Mouse (Mus musculus): ENCODE results near the gene Frzb.

Frzb gene

GRCm38 (mm10) chr2:80430357-80431053, 16.9 kb downstream of the Frzb start:
- DNase-seq (ENCODE audit: low spot score in 2 of 2): no peak

DNA sequence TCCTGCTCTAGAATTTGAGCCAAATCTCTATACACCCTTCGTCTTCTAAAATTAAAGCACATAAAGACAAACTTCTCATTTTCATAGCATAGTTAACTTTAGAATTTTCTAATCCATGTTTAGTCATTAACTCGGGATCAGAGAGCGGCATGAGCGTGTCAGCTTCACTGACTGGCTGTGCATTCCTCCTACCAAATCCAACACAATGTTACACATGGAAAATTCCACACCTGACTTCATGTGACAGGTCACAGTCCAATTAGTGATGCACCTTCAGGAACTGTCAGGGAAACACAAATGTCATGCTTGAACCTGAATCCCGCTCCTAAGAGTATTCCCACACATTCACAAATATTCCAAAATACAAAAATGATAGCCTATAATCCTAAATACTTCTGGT, 24.3 kb downstream of the Frzb start:
- no peak for DNase-seq (ENCODE audit: low spot score in 2 of 2)

DNA sequence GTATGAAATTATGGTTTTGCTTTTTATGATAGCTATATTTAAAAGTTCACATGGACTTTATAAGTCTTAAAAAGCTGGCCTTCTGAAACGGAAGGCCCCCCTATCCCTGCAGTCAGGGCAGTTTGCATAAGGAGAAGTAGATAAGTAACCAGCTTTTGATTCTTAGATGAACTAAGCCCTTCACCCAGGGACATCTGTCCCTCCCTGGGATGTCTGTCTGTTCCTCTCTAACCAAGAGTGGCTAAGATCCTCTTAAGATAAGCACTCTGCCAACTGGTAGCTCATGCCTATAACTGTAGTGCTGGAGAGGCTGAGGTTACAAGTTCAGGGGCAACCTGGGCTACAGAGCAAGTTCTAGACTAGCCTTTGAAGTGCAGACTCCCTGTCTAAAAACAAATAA, 25.4 kb downstream of the Frzb start:
- DNase-seq (ENCODE audit: low spot score in 2 of 2): no peak

- DNase-seq (ENCODE audit: low spot score in 2 of 2): no peak
Observed at GRCm38 (mm10) chr2:80416286-80416685, 31.1 kb downstream of the Frzb start.

- no peak for DNase-seq (ENCODE audit: low spot score in 2 of 2)
Observed at GRCm38 (mm10) chr2:80414387-80414786, 33.0 kb downstream of the Frzb start.

DNA sequence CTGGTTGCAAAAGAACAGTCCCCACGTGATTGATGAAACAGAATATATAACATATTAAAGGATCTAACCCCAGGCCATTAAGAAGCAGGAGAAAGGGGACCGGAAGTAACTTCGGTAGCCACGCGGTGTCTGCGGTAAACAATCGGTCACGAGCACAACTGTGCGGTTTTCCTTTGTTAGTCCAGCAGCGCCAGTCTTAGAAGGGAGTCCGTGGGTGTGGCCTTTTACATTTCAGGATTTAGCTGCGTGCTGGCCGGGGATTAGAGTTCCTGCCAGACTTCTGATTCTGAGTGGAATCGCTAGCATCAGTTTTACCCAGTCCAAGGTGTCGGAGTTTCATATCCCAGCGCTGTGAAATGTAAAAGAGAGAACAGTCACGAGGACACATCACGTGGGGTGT, 34.3 kb downstream of the Frzb start:
- no peak for DNase-seq (ENCODE audit: low spot score in 2 of 2)

GRCm38 (mm10) chr2:80409893-80410574, 37.4 kb downstream of the Frzb start:
- no peak for DNase-seq (ENCODE audit: low spot score in 2 of 2)

- DNase-seq (ENCODE audit: low spot score in 2 of 2): no peak
Observed at GRCm38 (mm10) chr2:80404770-80405169, 42.7 kb downstream of the Frzb start.

GRCm38 (mm10) chr2:80398595-80399099, 48.8 kb downstream of the Frzb start:
- no peak for DNase-seq (ENCODE audit: low spot score in 2 of 2)

DNA sequence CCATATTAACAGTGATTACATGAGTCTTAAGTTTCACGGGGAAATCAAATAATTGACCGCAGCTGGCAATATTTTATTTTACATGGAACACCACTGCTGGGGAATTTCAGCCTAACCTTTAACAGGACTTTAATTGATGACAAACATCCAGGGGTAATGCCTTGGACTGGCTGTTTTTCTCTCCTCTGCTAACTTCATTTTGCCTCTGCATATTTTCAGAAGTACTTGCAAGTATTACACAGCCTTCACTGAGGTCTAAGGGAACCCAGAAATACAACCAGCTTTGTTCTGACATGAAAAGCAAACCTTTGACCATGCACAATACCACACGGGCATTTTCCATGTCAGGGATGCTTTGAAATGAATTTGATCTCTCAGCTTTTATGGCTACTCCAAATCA, 50.6 kb downstream of the Frzb start:
- no peak for DNase-seq (ENCODE audit: low spot score in 2 of 2)

- no peak for DNase-seq (ENCODE audit: low spot score in 2 of 2)
Observed at GRCm38 (mm10) chr2:80396057-80396456, 51.4 kb downstream of the Frzb start.

DNA sequence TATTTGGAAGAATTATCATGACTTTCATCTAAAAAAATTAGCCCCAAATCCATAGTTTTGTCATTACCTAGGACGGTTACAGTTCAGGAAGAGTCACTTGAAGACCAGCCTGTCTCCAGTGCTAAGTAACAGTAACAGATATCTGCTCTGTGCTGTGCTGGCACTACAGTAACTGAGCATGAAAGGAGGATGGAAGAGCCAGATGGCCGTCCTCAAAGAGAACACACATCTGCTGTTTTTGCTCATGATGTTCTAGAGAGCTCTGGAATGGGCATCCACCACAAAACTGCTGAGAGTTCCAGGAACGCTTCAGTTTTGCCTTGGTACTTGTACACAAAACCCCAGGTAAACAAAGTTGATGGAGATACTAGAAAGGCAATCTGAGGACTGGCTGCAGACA, 59.1 kb downstream of the Frzb start:
- no peak for DNase-seq (ENCODE audit: low spot score in 2 of 2)

DNA sequence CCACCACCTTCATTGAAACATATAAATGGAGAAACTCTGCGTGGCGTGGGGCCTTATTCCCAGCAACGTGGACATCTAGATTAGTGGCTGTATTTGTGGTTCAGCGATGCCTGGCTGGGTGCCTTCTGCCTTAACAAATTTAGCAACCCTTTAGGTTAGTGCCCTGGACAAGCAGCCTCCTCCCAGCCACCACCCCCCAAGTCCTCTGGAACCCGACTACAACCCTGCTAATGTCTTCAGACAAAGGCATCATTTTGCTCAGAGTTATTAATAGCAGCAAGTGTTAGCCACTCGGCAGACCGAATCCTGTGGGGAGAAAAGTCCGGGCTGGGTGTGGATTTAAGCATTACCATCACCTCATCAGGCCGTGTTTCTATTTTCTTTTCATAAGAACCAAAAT, 59.8 kb downstream of the Frzb start:
- no peak for DNase-seq (ENCODE audit: low spot score in 2 of 2)

DNA sequence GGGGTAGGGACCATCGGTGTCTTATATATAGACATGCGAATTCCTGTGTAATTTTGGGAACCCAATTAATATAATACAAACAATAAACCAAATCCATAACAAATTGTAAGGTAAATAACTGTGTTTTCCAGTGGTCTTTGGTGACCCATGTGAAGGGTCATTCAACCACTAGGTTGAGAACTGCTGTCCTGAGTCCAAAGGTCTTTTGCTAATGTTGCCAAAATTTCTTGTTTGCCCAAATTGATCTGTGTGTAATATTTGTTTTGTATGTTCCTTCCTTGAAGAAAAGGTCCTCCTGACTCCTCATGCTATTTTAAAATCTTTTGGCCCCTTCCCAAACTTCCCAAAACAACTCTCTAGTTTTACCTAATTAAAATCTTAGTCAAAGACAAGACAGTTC, 61.2 kb downstream of the Frzb start:
- no peak for DNase-seq (ENCODE audit: low spot score in 2 of 2)

DNA sequence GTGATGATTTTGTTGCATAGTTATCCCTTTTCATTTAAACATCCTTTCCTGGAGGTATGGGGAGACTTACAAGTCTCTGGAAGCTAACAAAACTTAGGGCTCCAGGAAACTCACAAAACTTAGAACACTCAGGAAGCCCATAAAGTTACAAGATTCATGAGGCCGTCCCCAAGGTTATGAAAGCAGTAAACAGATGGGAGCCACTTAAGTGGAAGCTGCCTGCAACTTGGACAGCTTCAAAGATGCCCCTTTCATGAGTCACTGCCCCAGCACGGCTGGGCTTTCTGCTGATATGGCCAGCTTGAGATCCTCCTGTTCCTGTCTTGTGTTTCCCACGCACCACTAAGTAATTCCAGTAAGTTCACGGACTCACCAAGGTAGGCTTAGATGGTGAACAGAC, 63.0 kb downstream of the Frzb start:
- no peak for DNase-seq (ENCODE audit: low spot score in 2 of 2)

DNA sequence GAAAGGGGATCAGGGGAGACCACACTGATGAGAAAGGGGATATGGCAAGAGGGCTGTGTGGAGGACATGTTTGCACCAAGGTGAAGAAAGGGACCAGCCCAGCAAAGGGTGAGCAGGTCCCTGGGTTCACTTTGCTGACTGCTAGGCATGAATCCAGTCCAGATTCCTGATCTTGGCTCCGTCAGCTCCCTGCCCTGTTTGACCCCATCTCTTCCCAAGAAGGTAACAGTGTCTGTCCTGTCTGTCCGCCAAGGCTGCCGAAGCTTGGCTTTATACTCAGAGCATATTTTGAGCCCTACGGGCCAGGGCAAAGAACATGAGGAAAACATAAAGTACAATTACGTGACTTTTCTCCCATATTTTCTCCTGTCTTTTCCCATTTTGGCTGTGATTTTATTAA, 67.6 kb downstream of the Frzb start:
- DNase-seq (ENCODE audit: low spot score in 2 of 2): no peak

GRCm38 (mm10) chr2:80374892-80375291, 72.5 kb downstream of the Frzb start:
- DNase-seq (ENCODE audit: low spot score in 2 of 2): no peak

DNA sequence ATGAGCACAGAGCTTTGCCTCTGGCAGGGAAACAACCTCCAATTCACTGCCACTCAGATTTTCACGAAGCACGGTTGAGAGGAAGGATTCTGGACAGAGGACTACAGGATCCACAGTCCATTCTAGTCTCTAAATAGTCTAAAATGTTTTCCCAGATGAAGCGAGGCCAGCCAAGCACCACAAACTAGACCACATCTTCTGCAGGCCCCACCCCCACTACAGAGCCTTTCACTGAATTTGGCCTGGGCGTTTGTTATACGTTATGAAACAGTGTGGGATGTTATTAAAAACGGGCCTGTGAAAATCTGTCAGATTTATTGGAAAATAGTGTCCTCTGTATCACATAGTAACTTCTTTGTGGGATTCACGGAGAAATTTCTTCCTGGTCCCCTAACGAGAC, 76.0 kb downstream of the Frzb start:
- DNase-seq (ENCODE audit: low spot score in 2 of 2): no peak

Measured in frontal cortex, postnatal 25 days (tissue).